25 mouse cellular contexts compared by ENCODE assay signal in the genomic region with DNA sequence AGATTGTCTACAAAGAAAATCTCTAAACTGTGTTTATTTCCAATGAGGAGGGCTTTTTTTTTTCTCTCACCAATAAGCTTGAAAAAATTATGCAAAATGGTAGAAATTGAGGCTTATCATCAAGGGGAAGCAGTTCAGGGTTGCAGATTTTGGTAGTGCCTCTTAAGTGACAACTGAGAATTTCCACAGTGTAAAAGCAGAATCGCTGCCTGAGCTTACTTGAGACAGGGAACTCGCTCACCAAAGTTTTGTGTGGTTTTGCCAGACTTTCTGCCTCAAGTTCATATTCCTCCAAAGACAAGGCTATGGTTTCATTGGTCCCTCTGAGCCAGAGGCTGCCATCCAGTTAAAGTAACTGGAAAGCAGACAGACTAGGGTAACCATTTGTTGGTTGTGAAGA.
DNase-seq lines count a peak whose midpoint lies in the region; ATAC-seq and TF ChIP-seq lines count a peak whose summit lies in the region.
"Had no signal": no experiment of that assay in that cellular context is flagged by ENCODE, and none has a peak within 500 bp of the region (broad histone marks: within the 10 kb centered on the region; RNA-seq: fewer than 3 reads in every experiment).

No protein-coding gene starts in this region.

- intact Hi-C loops in heart, postnatal 36 days (cut with DNase I): loop anchor here (2.0 to 5.0 kb wide), 2 partner anchors 39 to 125 kb away; no protein-coding TSS in a partner anchor

- TF ChIP-seq POLR2A in CH12.LX (IDR thresholded peaks at IDR 0.05; ENCODE audit: low read depth, low read length): no peak

- no peaks in the 10 kb centered on the region for H3K9me3 ChIP-seq in heart, embryonic 12.5 days (replicated peaks)
- H3K9me3 ChIP-seq in midbrain, embryonic 11.5 days (ENCODE audit: control insufficient read depth, low read length): no peaks in the 10 kb centered on the region
- H3K9me3 ChIP-seq in midbrain, embryonic 14.5 days (ENCODE audit: control insufficient read depth, low read length): no peaks in the 10 kb centered on the region
- H3K9me3 ChIP-seq in CH12.LX (replicated peaks; ENCODE audit: low read length): no peaks in the 10 kb centered on the region
- no peaks in the 10 kb centered on the region for H3K9me3 ChIP-seq in hindbrain, embryonic 13.5 days
- H3K9me3 ChIP-seq: kidney, embryonic 15.5 days; limb, embryonic 13.5 days had no signal

- no peak overlapping the region for H3K4me3 ChIP-seq in heart, embryonic 12.5 days
- no peak overlapping the region for H3K4me3 ChIP-seq in midbrain, embryonic 11.5 days (ENCODE audit: low read depth, low read length)
- no peak overlapping the region for H3K4me3 ChIP-seq in midbrain, embryonic 14.5 days (replicated peaks; ENCODE audit: low read depth, low read length)
- no peak overlapping the region for H3K4me3 ChIP-seq in CH12.LX (replicated peaks in 1 of 3; ENCODE audit: low read depth in 2 of 3, low read length in 2 of 3, poor library complexity in 1 of 3)
- no peak overlapping the region for H3K4me3 ChIP-seq in hindbrain, embryonic 13.5 days
- H3K4me3 ChIP-seq: erythroblast, embryonic 14.5 days; gastrocnemius, adult 2 months; heart, adult 2 months; kidney, embryonic 15.5 days; limb, embryonic 13.5 days had no signal

- no peaks in the 10 kb centered on the region for H3K27me3 ChIP-seq in heart, embryonic 12.5 days (replicated peaks)
- no peaks in the 10 kb centered on the region for H3K27me3 ChIP-seq in midbrain, embryonic 11.5 days (ENCODE audit: control insufficient read depth, insufficient read depth, low read length)
- H3K27me3 ChIP-seq in midbrain, embryonic 14.5 days (ENCODE audit: control insufficient read depth, insufficient read depth, low read length): no peaks in the 10 kb centered on the region
- no peaks in the 10 kb centered on the region for H3K27me3 ChIP-seq in CH12.LX (replicated peaks)
- H3K27me3 ChIP-seq in hindbrain, embryonic 13.5 days: no peaks in the 10 kb centered on the region
- H3K27me3 ChIP-seq: kidney, embryonic 15.5 days; limb, embryonic 13.5 days had no signal

- H3K4me2 ChIP-seq in heart, embryonic 12.5 days: no peak overlapping the region
- H3K4me2 ChIP-seq in midbrain, embryonic 11.5 days: no peak overlapping the region
- no peak overlapping the region for H3K4me2 ChIP-seq in midbrain, embryonic 14.5 days (ENCODE audit: low read length)
- no peak overlapping the region for H3K4me2 ChIP-seq in CH12.LX (ENCODE audit: insufficient read depth, low read depth, poor library complexity, severe bottlenecking)
- no peak overlapping the region for H3K4me2 ChIP-seq in hindbrain, embryonic 13.5 days
- H3K4me2 ChIP-seq: kidney, embryonic 15.5 days; limb, embryonic 13.5 days; liver, embryonic 11.5 days had no signal

- dilution Hi-C loops in CH12.LX (cut with MboI; ENCODE audit: extremely low pct_ligation_motif_present, extremely low pct_unique_long_range_greater_than_20kb, low sequenced_read_pairs): no loop called here

- 73% methylated on average over 2 of the region's 2 CpGs for WGBS in heart, embryonic 12.5 days
- 93% methylated on average over 2 of the region's 2 CpGs for WGBS in midbrain, embryonic 11.5 days
- WGBS in midbrain, embryonic 14.5 days: 94% methylated on average over 2 of the region's 2 CpGs
- WGBS in hindbrain, embryonic 13.5 days: 90% methylated on average over 2 of the region's 2 CpGs

- peaks cover 14% of the 10 kb centered on the region; the same call in 1 of the 2 replicates for H3K79me2 ChIP-seq in CH12.LX (replicated peaks; ENCODE audit: control insufficient read depth, extremely low read depth, insufficient read depth, poor library complexity, severe bottlenecking)

- peaks cover 21% of the 10 kb centered on the region for H3K4me1 ChIP-seq in heart, embryonic 12.5 days (replicated peaks)
- H3K4me1 ChIP-seq in midbrain, embryonic 11.5 days (ENCODE audit: control insufficient read depth, insufficient read depth, low read length): peaks cover 19% of the 10 kb centered on the region
- H3K4me1 ChIP-seq in midbrain, embryonic 14.5 days (ENCODE audit: control insufficient read depth, insufficient read depth, low read length): peaks cover 23% of the 10 kb centered on the region
- H3K4me1 ChIP-seq in CH12.LX (ENCODE audit: control insufficient read depth in 1 of 2, insufficient read depth in 2 of 2): peaks cover 10 to 66% of the 10 kb centered on the region in 2 experiments
- H3K4me1 ChIP-seq in hindbrain, embryonic 13.5 days (replicated peaks): peaks cover 47% of the 10 kb centered on the region

- in situ Hi-C loops in CH12.LX (cut with MboI; ENCODE audit: low pct_ligation_motif_present, low pct_unique_long_range_greater_than_20kb, low sequenced_read_pairs): no loop called here

- ATAC-seq in heart, embryonic 12.5 days (ENCODE audit: insufficient number of reproducible peaks, low FRiP score): no peak
- ATAC-seq in midbrain, embryonic 11.5 days (ENCODE audit: low FRiP score): no peak
- ATAC-seq in midbrain, embryonic 14.5 days (ENCODE audit: low FRiP score, low TSS enrichment): no peak
- ATAC-seq in hindbrain, embryonic 13.5 days (ENCODE audit: low FRiP score): no peak
- ATAC-seq: forebrain, embryonic 16.5 days had no signal

- TF ChIP-seq RAD21 in CH12.LX (IDR thresholded peaks at IDR 0.05; ENCODE audit: low read depth, low read length): no peak

- TF ChIP-seq CTCF in CH12.LX (conservative IDR thresholded peaks at IDR 0.05 in 1 of 2, IDR thresholded peaks at IDR 0.05 in 1 of 2; ENCODE audit: low read depth in 2 of 2, low read length in 2 of 2): no peak

- no peaks in the 10 kb centered on the region for H3K36me3 ChIP-seq in heart, embryonic 12.5 days
- H3K36me3 ChIP-seq in midbrain, embryonic 11.5 days (ENCODE audit: control insufficient read depth, insufficient read depth, low read length): no peaks in the 10 kb centered on the region
- H3K36me3 ChIP-seq in midbrain, embryonic 14.5 days (ENCODE audit: control insufficient read depth, insufficient read depth, low read length): no peaks in the 10 kb centered on the region
- H3K36me3 ChIP-seq in CH12.LX (replicated peaks in 1 of 2; ENCODE audit: control insufficient read depth in 1 of 2, insufficient read depth in 1 of 2, low read length in 1 of 2): peaks cover 9 to 45% of the 10 kb centered on the region in 2 experiments
- no peaks in the 10 kb centered on the region for H3K36me3 ChIP-seq in hindbrain, embryonic 13.5 days
- H3K36me3 ChIP-seq: kidney, embryonic 15.5 days; limb, embryonic 13.5 days had no signal

- H3K27ac ChIP-seq in heart, embryonic 12.5 days (ENCODE audit: poor library complexity, severe bottlenecking): peak overlapping the region; percentile 37; the same call in 1 of the 2 replicates
- H3K27ac ChIP-seq in midbrain, embryonic 11.5 days (ENCODE audit: low read depth, low read length): no peak overlapping the region
- H3K27ac ChIP-seq in midbrain, embryonic 14.5 days (replicated peaks; ENCODE audit: low read depth, low read length): no peak overlapping the region
- no peak overlapping the region for H3K27ac ChIP-seq in CH12.LX (ENCODE audit: insufficient read depth, low read depth)
- peak overlapping the region; percentile 52; the same call in 1 of the 2 replicates for H3K27ac ChIP-seq in hindbrain, embryonic 13.5 days
- H3K27ac ChIP-seq: heart, adult 2 months; kidney, embryonic 15.5 days; limb, embryonic 13.5 days had no signal

- no peak overlapping the region for H3K9ac ChIP-seq in heart, embryonic 12.5 days
- no peak overlapping the region for H3K9ac ChIP-seq in midbrain, embryonic 11.5 days (ENCODE audit: low read length)
- H3K9ac ChIP-seq in midbrain, embryonic 14.5 days (replicated peaks; ENCODE audit: low read length): no peak overlapping the region
- 0 out of 2 replicates have a peak overlapping the region, but pooled peaks have one; percentile 14 for H3K9ac ChIP-seq in CH12.LX (ENCODE audit: insufficient read depth, low read depth)
- H3K9ac ChIP-seq in hindbrain, embryonic 13.5 days: no peak overlapping the region
- H3K9ac ChIP-seq: kidney, embryonic 15.5 days; limb, embryonic 13.5 days had no signal

- TF ChIP-seq EP300 in CH12.LX (IDR thresholded peaks at IDR 0.05; ENCODE audit: low read length): no peak

- DNase-seq in heart, postnatal 36 days: no peak
- DNase-seq in midbrain, embryonic 11.5 days (ENCODE audit: low spot score, missing footprints): peak; percentile 53
- DNase-seq in midbrain, embryonic 14.5 days: no peak
- no peak for DNase-seq in CH12.LX (ENCODE audit: extremely low read depth)
- no peak for DNase-seq in lung, adult 18-20 months
- DNase-seq in ovary, postnatal 36 days (ENCODE audit: low spot score): no peak
- DNase-seq: adrenal gland, postnatal 25 days; cerebellum, adult 18-20 months; cerebellum, postnatal 10 days; gastrocnemius, adult 2 months; gastrocnemius, postnatal 36 days; heart, postnatal 4 days; kidney, adult 18-20 months; kidney, postnatal 25 days; lung, postnatal 36 days; right cerebral cortex, adult 18-20 months; thymus, postnatal 14 days had no signal

TF ChIP-seq in CH12.LX, 34 proteins besides CTCF, POLR2A, EP300 and RAD21:
- no peak for TF ChIP-seq KAT2A (IDR thresholded peaks at IDR 0.05; ENCODE audit: insufficient replicate concordance, low read length)
- no peak for TF ChIP-seq JUN (IDR thresholded peaks at IDR 0.05; ENCODE audit: insufficient read depth, low read depth, low read length)
- no peak for TF ChIP-seq SMC3 (IDR thresholded peaks at IDR 0.05; ENCODE audit: low read depth, low read length)
- no peak for TF ChIP-seq E2F4 (IDR thresholded peaks at IDR 0.05; ENCODE audit: insufficient replicate concordance, low read depth, low read length)
- no peak for TF ChIP-seq ZC3H11A (IDR thresholded peaks at IDR 0.05; ENCODE audit: low read depth, low read length)
- no peak for TF ChIP-seq NELFE (IDR thresholded peaks at IDR 0.05; ENCODE audit: low read depth, low read length)
- no peak for TF ChIP-seq ZMIZ1 (IDR thresholded peaks at IDR 0.05; ENCODE audit: low read depth, low read length)

Comparison
In these comparisons a context has a peak if more than half of its experiments do, and no peak if none do; other contexts are left out.
1. H3K27ac ChIP-seq: peak in heart, embryonic 12.5 days (single experiment) and hindbrain, embryonic 13.5 days (single experiment); none in midbrain, embryonic 11.5 days (single experiment), midbrain, embryonic 14.5 days (single experiment) and CH12.LX (single experiment).